In genomic region chr13:91459896-91460620, GRCm38 (mm10) we compare ENCODE assay signal across 8 mouse cellular contexts. TPM values are rescaled to one million over a fixed set of nuclear protein-coding genes. Genes with fewer than 3 reads are reported as not detected.
DNase-seq lines count a peak whose midpoint lies in the region; ATAC-seq and TF ChIP-seq lines count a peak whose summit lies in the region.

Ssbp2 (plus strand) TSS chr13:91460283.

- H3K36me3 ChIP-seq in lung, postnatal 0 days (ENCODE audit: insufficient read depth, low read length): no peaks in the 10 kb centered on the region
- no peaks in the 10 kb centered on the region for H3K36me3 ChIP-seq in liver, embryonic 13.5 days
- H3K36me3 ChIP-seq in stomach, embryonic 15.5 days: no peaks in the 10 kb centered on the region

- H3K4me2 ChIP-seq in lung, postnatal 0 days (replicated peaks; ENCODE audit: low read depth, low read length): peak within 1 kb of the TSS; percentile 100
- peak within 1 kb of the TSS; percentile 94 for H3K4me2 ChIP-seq in liver, embryonic 13.5 days
- peak within 1 kb of the TSS; percentile 84 for H3K4me2 ChIP-seq in stomach, embryonic 15.5 days

- peak; percentile 40; the same call in 1 of the 2 replicates for TF ChIP-seq POLR2A in bone marrow, adult 2 months (IDR thresholded peaks at IDR 0.05; ENCODE audit: borderline replicate concordance, control insufficient read depth, low read depth, low read length)

- no peak for TF ChIP-seq EP300 in lung, postnatal 0 days (IDR thresholded peaks at IDR 0.05)

- no peaks in the 10 kb centered on the region for H3K27me3 ChIP-seq in lung, postnatal 0 days (replicated peaks; ENCODE audit: insufficient read depth, low read length)
- H3K27me3 ChIP-seq in liver, embryonic 13.5 days: no peaks in the 10 kb centered on the region
- H3K27me3 ChIP-seq in stomach, embryonic 15.5 days (replicated peaks): no peaks in the 10 kb centered on the region

- H3K4me1 ChIP-seq in lung, postnatal 0 days (ENCODE audit: insufficient read depth, low read depth, low read length): no peaks in the 10 kb centered on the region
- no peaks in the 10 kb centered on the region for H3K4me1 ChIP-seq in bone marrow, adult 2 months (ENCODE audit: control insufficient read depth, insufficient read depth, low read length)
- H3K4me1 ChIP-seq in liver, embryonic 13.5 days (replicated peaks): peaks cover 75% of the 10 kb centered on the region
- H3K4me1 ChIP-seq in stomach, embryonic 15.5 days: peaks cover 7% of the 10 kb centered on the region

- H3K9me3 ChIP-seq in lung, postnatal 0 days (ENCODE audit: low read length): no peaks in the 10 kb centered on the region
- H3K9me3 ChIP-seq in liver, embryonic 13.5 days (replicated peaks): no peaks in the 10 kb centered on the region
- no peaks in the 10 kb centered on the region for H3K9me3 ChIP-seq in stomach, embryonic 15.5 days

- peak within 1 kb of the TSS; percentile 94 for H3K27ac ChIP-seq in lung, postnatal 0 days (ENCODE audit: low read length)
- H3K27ac ChIP-seq in bone marrow, adult 2 months (ENCODE audit: control insufficient read depth, insufficient read depth, low read depth, low read length, poor library complexity): peak within 1 kb of the TSS; percentile 97
- H3K27ac ChIP-seq in liver, embryonic 13.5 days: peak within 1 kb of the TSS; percentile 93
- peak within 1 kb of the TSS; percentile 95 for H3K27ac ChIP-seq in stomach, embryonic 15.5 days

- peak within 1 kb of the TSS; percentile 95 for H3K4me3 ChIP-seq in lung, postnatal 0 days (ENCODE audit: low read depth, low read length)
- H3K4me3 ChIP-seq in bone marrow, adult 2 months (replicated peaks; ENCODE audit: control insufficient read depth, low read depth, low read length): peak within 1 kb of the TSS; percentile 92
- peak within 1 kb of the TSS; percentile 99 for H3K4me3 ChIP-seq in liver, embryonic 13.5 days (replicated peaks)
- peak within 1 kb of the TSS; percentile 88 for H3K4me3 ChIP-seq in stomach, embryonic 15.5 days (replicated peaks)

- intact Hi-C loops in gastrocnemius, postnatal 14 days (cut with DNase I; ENCODE audit: low total_unique reads): loop anchor here (2.0 kb wide), 1 partner anchor 87 kb away; no protein-coding TSS in a partner anchor

- TF ChIP-seq CTCF in lung, postnatal 0 days (IDR thresholded peaks at IDR 0.05): no peak
- no peak for TF ChIP-seq CTCF in bone marrow, adult 2 months (IDR thresholded peaks at IDR 0.05; ENCODE audit: control insufficient read depth, insufficient read depth, low read length)

- WGBS in lung, postnatal 0 days: 10% methylated on average over 29 of the region's 29 CpGs
- 11% methylated on average over 29 of the region's 29 CpGs for WGBS in bone marrow, adult 2 months
- 9% methylated on average over 29 of the region's 29 CpGs for WGBS in liver, embryonic 13.5 days (ENCODE audit: insufficient replicate concordance)
- WGBS in stomach, embryonic 15.5 days: 9% methylated on average over 29 of the region's 29 CpGs

- peak within 1 kb of the TSS; percentile 70 for H3K9ac ChIP-seq in lung, postnatal 0 days (replicated peaks; ENCODE audit: low read depth)
- peak within 1 kb of the TSS; percentile 98 for H3K9ac ChIP-seq in liver, embryonic 13.5 days
- peak within 1 kb of the TSS; percentile 66 for H3K9ac ChIP-seq in stomach, embryonic 15.5 days

- peak; percentile 52 for ATAC-seq in lung, postnatal 0 days
- peak; percentile 8 for ATAC-seq in inflammation-experienced regulatory T-cells, adult 6 months
- ATAC-seq in liver, embryonic 13.5 days (ENCODE audit: low read depth): peak; percentile 56
- peak; percentile 49 for ATAC-seq in stomach, embryonic 15.5 days (ENCODE audit: insufficient read depth, low FRiP score, low read depth)

- peak; percentile 9 for DNase-seq in lung, postnatal 0 days (ENCODE audit: low spot score)
- DNase-seq in lung, postnatal 25 days (ENCODE audit: low spot score): no peak
- DNase-seq in gastrocnemius, postnatal 14 days: no peak
- no peak for DNase-seq in liver, embryonic 13.5 days
- no peak for DNase-seq in kidney, postnatal 14 days

RNA-seq across cellular contexts. Expression of gene Ssbp2, which starts in this region (rescaled TPM):
- polyA plus RNA-seq in lung, postnatal 0 days (2015; fragmentation: Nextera tagmentation; extraction: Ambion mirVana): 63.1 and 67.6 TPM in 2 replicates
- 12.8 and 14.8 TPM in 2 replicates for polyA plus RNA-seq in bone marrow, adult 2 months (2011; ENCODE audit: insufficient read depth, insufficient read length, low replicate concordance, missing spikeins)
- 10 to 100 TPM; 16.1 to 19.9 TPM for total RNA-seq in gastrocnemius, postnatal 14 days (2021)
- polyA plus RNA-seq in inflammation-experienced regulatory T-cells, adult 6 months (2017; shearing (Covaris generic)): 100 to 1,000 TPM in 2 of 3 experiments, 10 to 100 TPM in 1; 27.3 to 231 (median 181) TPM
- polyA plus RNA-seq in liver, embryonic 13.5 days (2015; fragmentation: Nextera tagmentation; extraction: Ambion mirVana): 56.4 and 56.9 TPM in 2 replicates
- 114 and 121 TPM in 2 replicates for polyA plus RNA-seq in stomach, embryonic 15.5 days (2015; fragmentation: Nextera tagmentation; extraction: Ambion mirVana)
